Mouse (Mus musculus) forebrain, embryonic 12.5 days (tissue): ENCODE measurements at regions not wholly inside any gene's neighbourhood (a gene's known extent, or its start where the extent isn't known, plus 50 kb on each side); places are given as distances from the start of the nearest gene placed in this dataset.

Source experiments
- ATAC-seq: fragments of 200-750 bp; cut with Nextera tagmentation; 2 replicates; pipeline ENCODE4 v1.8.0; 2017; ENCODE audit warnings: moderate TSS enrichment; ENCODE audit not compliant: low FRiP score
- H3K27ac ChIP-seq: fragments of 300-500 bp; sonication (generic); 2 replicates; pipeline ENCODE4 v1.5.1; 2016; ENCODE audit warnings: mild to moderate bottlenecking
- H3K27me3 ChIP-seq: fragments of 300-500 bp; sonication (generic); 2 replicates; pipeline ENCODE4 v1.6.1; 2016; ENCODE audit warnings: mild to moderate bottlenecking
- H3K36me3 ChIP-seq: fragments of 300-500 bp; sonication (generic); replicated peaks from 2 replicates; pipeline ENCODE4 v1.6.1; 2016; ENCODE audit warnings: mild to moderate bottlenecking
- H3K4me1 ChIP-seq: fragments of 300-500 bp; sonication (generic); 2 replicates; pipeline ENCODE4 v1.6.1; 2016
- H3K4me2 ChIP-seq: fragments of 300-500 bp; sonication (generic); 2 replicates; pipeline ENCODE4 v1.6.1; 2016; ENCODE audit warnings: mild to moderate bottlenecking, moderate library complexity
- H3K4me3 ChIP-seq: fragments of 300-500 bp; sonication (generic); replicated peaks from 2 replicates; pipeline ENCODE4 v1.5.1; 2016; ENCODE audit warnings: mild to moderate bottlenecking
- H3K9ac ChIP-seq: fragments of 300-500 bp; sonication (generic); 2 replicates; pipeline ENCODE4 v1.6.1; 2016; ENCODE audit warnings: mild to moderate bottlenecking
- H3K9me3 ChIP-seq: fragments of 300-500 bp; sonication (generic); 2 replicates; pipeline ENCODE4 v1.6.1; 2016
- WGBS: fragments of 180-500 bp; shearing (Covaris S2); methylation state at CpG from one replicate; pipeline ENCODE4 v1.1.7; 2016; 5-methylcytosine and 5-hydroxymethylcytosine counted together

GRCm38 (mm10) chr10:122185152-122185745 lies 88.1 kb upstream of the Rxylt1 start:
- H3K4me2 ChIP-seq, result no peak overlapping the region
- no peak for ATAC-seq
- WGBS, result 80% methylated on average over 9 of the region's 9 CpGs
- H3K27me3 ChIP-seq, result no peaks in the 10 kb centered on the region
- no peaks in the 10 kb centered on the region for H3K4me1 ChIP-seq
- no peak overlapping the region for H3K27ac ChIP-seq
- H3K36me3 ChIP-seq, result no peaks in the 10 kb centered on the region
- H3K4me3 ChIP-seq, result no peak overlapping the region
- no peaks in the 10 kb centered on the region for H3K9me3 ChIP-seq
- H3K9ac ChIP-seq, result no peak overlapping the region

- no peak overlapping the region for H3K4me3 ChIP-seq
- 39% methylated on average over 4 of the region's 4 CpGs for WGBS
Observed at GRCm38 (mm10) chr10:122183025-122183424, 85.9 kb upstream of the Rxylt1 start.

DNA sequence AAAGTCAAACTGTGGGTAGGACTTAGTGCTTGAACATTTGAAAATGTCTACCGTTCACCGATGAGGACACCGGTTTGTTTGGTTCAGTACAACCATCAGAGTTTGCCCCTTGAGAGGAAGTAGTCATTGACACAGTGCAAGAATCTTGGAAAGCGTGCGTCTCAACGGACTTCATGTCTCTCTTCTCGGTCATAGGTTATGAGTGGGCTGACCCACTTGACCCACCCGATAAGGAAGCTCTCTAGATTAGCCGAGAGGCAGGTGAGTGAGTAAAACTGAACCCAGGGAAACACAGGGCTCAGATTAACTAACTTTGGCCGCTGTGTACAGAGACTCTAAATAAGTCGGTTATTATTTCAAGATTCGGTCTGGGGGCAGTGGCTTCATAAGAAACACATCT lies 51.9 kb upstream of the Rxylt1 start:
- no peak overlapping the region for H3K9ac ChIP-seq
- H3K9me3 ChIP-seq, result no peaks in the 10 kb centered on the region
- no peak overlapping the region for H3K27ac ChIP-seq
- no peak overlapping the region for H3K4me3 ChIP-seq
- no peak overlapping the region for H3K4me2 ChIP-seq
- H3K4me1 ChIP-seq, result no peaks in the 10 kb centered on the region
- H3K36me3 ChIP-seq, result no peaks in the 10 kb centered on the region
- 95% methylated on average over 12 of the region's 12 CpGs for WGBS
- ATAC-seq, result no peak
- no peaks in the 10 kb centered on the region for H3K27me3 ChIP-seq

More at GRCm38 (mm10) chr10:122183025-122183424, 85.9 kb upstream of the Rxylt1 start:
- Histone ChIP-seq H3K9me3 (no peaks in the 10 kb centered on the region), H3K36me3 (no peaks in the 10 kb centered on the region), H3K4me2 (no peak overlapping the region), H3K9ac (no peak overlapping the region), H3K27ac (no peak overlapping the region), H3K27me3 (no peaks in the 10 kb centered on the region), H3K4me1 (no peaks in the 10 kb centered on the region)
- no peak for ATAC-seq

DNA sequence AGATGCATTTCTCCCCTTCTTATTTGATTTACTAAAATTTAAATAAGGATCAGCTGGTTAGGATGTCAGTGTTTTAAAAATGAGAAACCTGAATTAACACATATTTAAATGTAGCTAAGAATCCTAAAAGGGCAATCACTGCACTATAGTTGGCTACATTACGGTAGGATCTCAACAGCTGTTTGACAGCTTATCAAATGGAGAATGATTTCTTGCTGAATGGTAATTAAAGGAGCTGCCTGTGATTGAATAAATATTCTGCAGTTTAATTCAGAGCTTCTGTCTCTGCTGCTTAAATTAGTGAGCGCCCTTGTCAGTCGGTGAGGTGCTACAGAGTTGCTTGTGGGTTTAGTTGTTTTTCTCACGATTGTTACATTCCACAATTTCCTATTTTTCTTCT lies 51.4 kb upstream of the Rxylt1 start:
- Histone ChIP-seq H3K27ac (no peak overlapping the region), H3K4me3 (no peak overlapping the region), H3K4me1 (no peaks in the 10 kb centered on the region), H3K36me3 (no peaks in the 10 kb centered on the region), H3K4me2 (no peak overlapping the region), H3K9ac (no peak overlapping the region), H3K27me3 (no peaks in the 10 kb centered on the region), H3K9me3 (no peaks in the 10 kb centered on the region)
- WGBS, result 75% methylated on average over 4 of the region's 4 CpGs
- no peak for ATAC-seq
